Mouse (Mus musculus): Measurements from ENCODE around the gene Pdzrn3. TPM values are rescaled to one million over a fixed set of nuclear protein-coding genes. Genes with fewer than 3 reads are reported as not detected.
A peak's percentile ranks its signal among the peaks of the same experiment; 100 is the strongest.

Pdzrn3 gene
- total RNA-seq, 2 experiments from 2014 or later, result 67.5 to 81.9 TPM

- intact Hi-C loops (cut with DNase I), result no loop called here
- DNase-seq, result no peak
Measured at GRCm38 (mm10) chr6:101334495-101334894, 43.2 kb downstream of the Pdzrn3 start.

DNA sequence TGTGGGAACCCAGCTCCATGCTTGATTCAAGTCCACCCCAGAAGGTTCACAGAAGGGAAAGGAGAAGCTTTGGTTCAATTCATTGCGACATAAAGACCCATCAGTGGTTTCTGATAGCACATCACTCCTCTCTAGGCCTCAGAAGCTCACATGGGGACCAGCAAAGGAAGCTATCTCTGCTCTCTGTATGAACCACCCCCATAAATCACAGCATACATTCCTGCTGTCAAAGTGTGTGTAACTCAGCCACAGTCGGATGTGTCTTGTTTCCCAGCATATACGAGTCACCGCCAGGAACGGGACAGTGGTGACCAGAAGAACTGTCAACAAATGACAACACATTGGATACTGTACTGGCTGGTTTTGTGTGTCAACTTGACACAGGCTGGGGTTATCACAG lies 47.3 kb downstream of the Pdzrn3 start:
- DNase-seq, result no peak
- intact Hi-C loops (cut with DNase I), result no loop called here

- intact Hi-C loops (cut with DNase I), result loop anchor here (5.0 kb wide), 1 partner anchor 48 kb away; the partner anchor contains the start of gene Pdzrn3
- no peak for DNase-seq
Measured at GRCm38 (mm10) chr6:101329499-101329898, 48.2 kb downstream of the Pdzrn3 start.

DNA sequence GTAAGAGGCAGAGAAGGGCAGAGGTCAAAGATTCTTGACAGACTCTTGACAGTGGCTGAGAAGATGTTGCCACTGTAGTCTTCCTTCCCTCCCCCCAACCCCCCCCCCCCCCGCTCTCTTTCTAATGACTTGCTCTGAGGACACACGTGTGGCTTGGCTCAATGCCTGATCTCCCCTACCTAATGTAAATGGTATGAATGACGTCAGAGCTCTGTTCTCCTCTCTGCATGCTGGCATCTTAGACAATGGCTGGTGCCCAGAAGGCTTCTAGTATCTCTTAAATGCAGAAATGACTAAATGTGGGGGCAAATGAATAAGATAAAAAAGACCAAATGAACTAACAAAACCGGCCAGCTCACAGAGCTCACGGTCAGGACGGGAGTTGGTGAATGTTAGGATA lies 49.2 kb downstream of the Pdzrn3 start:
- DNase-seq, result no peak
- intact Hi-C loops (cut with DNase I), result loop anchor here (5.0 kb wide), 1 partner anchor 49 kb away; the partner anchor contains the start of gene Pdzrn3

DNA sequence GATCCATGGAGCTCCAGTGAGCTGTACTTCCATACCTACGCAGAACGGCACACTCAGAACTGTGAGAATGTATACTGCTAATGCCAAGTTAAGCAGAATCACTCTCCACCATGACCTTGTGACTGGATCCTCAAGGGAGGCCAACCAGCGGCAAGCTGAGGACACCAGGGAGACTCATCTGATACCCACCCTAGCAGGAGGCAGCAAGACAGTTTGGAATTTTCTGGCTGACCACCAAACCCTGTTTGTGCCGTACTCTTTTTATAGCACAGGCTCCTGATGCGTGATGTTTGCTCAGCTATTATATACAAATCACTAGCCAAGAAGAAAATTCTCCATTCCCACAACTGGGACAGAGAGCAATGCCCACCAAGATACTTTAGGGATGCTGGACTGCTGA lies 50.0 kb downstream of the Pdzrn3 start:
- intact Hi-C loops (cut with DNase I), result loop anchor here (5.0 kb wide), 1 partner anchor 50 kb away; the partner anchor contains the start of gene Pdzrn3
- DNase-seq, result peak in 1 of 2 experiments; percentile 25

- intact Hi-C loops (cut with DNase I), result loop anchor here (5.0 kb wide), 1 partner anchor 50 kb away; the partner anchor contains the start of gene Pdzrn3
- no peak for DNase-seq
Measured at GRCm38 (mm10) chr6:101327196-101327595, 50.5 kb downstream of the Pdzrn3 start.

- DNase-seq, result no peak
- intact Hi-C loops (cut with DNase I), result loop anchor here (5.0 kb wide), 1 partner anchor 51 kb away; the partner anchor contains the start of gene Pdzrn3
Measured at GRCm38 (mm10) chr6:101325842-101326639, 51.7 kb downstream of the Pdzrn3 start.

DNA sequence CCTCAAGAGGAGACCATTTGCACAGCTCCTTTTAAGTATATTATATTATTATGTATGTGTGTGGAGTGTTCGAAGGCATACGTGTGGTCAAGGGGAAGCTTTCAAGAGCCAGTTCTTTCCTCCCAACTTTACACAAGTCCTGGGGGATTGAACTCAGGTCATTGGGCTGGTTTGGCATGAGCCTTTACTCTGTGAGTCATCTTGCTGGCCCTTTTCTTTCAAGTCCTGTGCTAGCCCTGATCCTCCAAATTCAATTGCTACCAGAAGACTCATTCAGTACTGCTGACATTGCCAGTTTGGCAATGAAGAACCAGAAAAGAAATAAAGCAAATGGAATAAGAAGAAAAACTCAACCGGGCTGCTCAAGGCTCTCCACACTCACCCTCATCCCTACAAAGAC lies 55.1 kb downstream of the Pdzrn3 start:
- intact Hi-C loops (cut with DNase I), result no loop called here
- DNase-seq, result no peak

- intact Hi-C loops (cut with DNase I), result no loop called here
- no peak for DNase-seq
Measured at GRCm38 (mm10) chr6:101320386-101320785, 57.3 kb downstream of the Pdzrn3 start.

GRCm38 (mm10) chr6:101319374-101319967 lies 58.2 kb downstream of the Pdzrn3 start:
- intact Hi-C loops (cut with DNase I), result loop anchor here (5.0 kb wide), 1 partner anchor 42 kb away; no protein-coding TSS in a partner anchor

GRCm38 (mm10) chr6:101318530-101318929 lies 59.2 kb downstream of the Pdzrn3 start:
- intact Hi-C loops (cut with DNase I), result loop anchor here (5.0 kb wide), 1 partner anchor 41 kb away; no protein-coding TSS in a partner anchor

More at GRCm38 (mm10) chr6:101319374-101319967, 58.2 kb downstream of the Pdzrn3 start:
- DNase-seq, result no peak

DNA sequence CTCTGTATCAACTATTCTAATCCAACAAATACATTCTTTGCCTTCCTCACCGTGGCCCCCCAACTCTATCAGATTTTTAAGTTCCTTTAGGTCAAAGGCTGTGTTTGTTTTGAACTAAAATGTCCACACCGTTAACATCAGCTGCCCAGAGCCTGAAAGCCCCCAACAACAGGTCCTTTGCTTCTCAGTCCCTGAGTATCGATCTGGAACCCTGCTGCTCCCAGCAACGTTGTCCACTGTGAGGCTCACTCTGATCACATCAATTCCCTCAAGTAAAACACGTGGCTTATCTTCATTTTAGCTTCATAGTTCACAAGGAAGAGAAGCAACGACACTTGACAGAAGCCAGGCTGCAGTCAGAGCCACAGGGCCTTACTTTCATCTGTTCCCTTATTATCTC lies 66.3 kb downstream of the Pdzrn3 start:
- intact Hi-C loops (cut with DNase I), result no loop called here
- no peak for DNase-seq

More at GRCm38 (mm10) chr6:101318530-101318929, 59.2 kb downstream of the Pdzrn3 start:
- no peak for DNase-seq

- DNase-seq, result no peak
- intact Hi-C loops (cut with DNase I), result no loop called here
Measured at GRCm38 (mm10) chr6:101310491-101310890, 67.2 kb downstream of the Pdzrn3 start.

DNA sequence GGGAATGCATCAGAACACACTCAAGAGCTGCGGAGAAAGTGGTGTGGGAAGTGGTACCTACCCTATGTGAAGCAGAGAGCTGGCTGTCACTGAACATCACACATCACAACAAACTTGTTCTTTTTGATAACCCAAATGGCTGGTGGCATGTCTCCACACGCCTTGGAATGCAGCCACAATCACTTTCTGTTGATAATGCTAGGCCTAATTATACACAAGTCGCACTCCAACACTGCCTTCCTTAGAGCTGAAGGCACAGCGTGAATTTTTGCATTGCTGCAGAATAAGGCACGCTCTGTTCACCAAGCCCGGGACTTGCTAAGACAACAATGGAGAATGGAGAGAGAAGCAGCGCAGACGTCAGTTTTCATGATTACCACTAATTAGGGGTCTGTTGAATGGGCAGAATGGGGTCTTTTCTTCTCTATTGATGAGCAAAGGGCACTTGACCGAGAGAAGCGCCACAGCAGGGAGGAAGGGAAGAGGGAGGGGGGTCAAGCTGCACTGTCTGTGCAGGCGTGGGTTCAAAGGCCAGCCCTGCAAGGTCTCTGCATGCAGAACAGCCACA lies 69.6 kb downstream of the Pdzrn3 start:
- intact Hi-C loops (cut with DNase I), result no loop called here
- no peak for DNase-seq

GRCm38 (mm10) chr6:101306834-101307233 lies 70.9 kb downstream of the Pdzrn3 start:
- no peak for DNase-seq
- intact Hi-C loops (cut with DNase I), result no loop called here

DNA sequence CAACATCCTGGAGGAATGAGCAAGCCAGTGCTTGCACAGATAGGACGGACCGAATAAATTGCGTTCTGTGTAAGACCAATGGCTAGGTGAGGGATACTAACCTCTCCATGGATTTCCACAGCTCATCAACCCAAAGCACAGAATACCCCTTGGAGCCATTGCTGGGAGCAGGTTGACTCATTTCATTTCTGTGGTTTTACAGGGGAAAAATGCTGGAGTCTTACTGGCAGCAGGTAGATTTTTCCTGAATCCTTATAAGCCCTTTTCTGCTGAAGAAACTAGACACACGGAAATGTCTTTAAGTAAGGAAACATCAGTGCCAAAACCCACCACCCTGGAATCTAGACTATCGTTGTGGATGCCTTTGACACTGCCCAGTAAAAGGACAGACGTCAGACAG lies 72.2 kb downstream of the Pdzrn3 start:
- intact Hi-C loops (cut with DNase I), result no loop called here
- no peak for DNase-seq

DNA sequence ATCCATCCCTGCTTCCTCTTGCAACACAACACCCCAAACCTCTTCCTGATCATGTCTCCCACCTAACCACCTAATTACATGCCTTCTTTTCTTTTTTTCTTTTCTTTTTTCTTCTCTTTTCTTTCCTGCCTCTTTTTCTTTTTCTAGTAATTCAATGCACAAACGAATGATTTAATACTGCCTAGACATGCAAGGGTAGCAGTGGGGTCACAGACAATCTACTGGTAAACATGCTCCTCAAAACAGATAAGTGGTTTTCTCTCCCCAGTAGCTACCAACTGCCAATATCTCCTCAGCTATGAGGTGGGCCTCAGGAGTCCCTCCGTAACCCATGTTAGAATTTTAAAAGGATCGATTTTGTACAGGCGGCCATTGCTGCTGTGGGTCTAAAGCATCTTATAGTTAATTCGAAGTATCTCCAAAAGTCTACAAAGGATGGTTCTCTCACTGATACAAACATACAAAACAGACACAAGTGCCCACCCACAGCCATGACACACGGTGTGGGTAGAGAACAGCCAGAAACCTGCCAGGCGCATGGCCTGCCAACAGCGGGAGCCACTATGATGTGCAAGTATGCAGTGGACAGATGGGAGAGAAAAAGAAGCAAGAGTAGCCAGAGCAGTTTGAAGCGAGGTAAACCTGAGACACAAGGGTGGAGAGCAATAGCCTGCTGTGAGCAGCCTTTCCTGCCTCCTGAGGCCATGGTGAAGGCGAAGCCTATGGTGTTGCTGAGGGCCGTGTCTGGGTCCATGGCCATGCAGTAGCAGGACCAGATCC lies 73.5 kb downstream of the Pdzrn3 start:
- DNase-seq, result no peak
- intact Hi-C loops (cut with DNase I), result no loop called here

DNA sequence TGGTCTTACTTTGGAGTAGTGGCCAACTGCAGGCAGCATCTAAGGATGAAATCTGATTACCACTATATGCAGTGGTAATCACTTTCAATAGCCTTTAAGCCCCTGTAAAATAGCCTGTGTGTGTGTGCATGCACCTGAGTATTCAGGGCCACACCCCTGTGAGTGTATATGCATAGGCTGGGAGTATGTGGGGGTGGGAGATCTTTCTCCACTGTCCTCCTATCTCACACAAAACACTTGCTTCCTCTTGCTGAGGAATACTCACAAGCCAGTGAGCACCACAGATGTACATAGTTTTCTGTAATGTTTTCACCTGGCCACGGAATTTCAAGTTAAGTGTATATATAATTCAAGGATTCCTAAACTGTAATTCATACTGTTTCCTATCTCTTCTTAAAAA lies 74.2 kb downstream of the Pdzrn3 start:
- intact Hi-C loops (cut with DNase I), result no loop called here
- no peak for DNase-seq

- DNase-seq, result no peak
- intact Hi-C loops (cut with DNase I), result no loop called here
Measured at GRCm38 (mm10) chr6:101301154-101301553, 76.5 kb downstream of the Pdzrn3 start.

DNA sequence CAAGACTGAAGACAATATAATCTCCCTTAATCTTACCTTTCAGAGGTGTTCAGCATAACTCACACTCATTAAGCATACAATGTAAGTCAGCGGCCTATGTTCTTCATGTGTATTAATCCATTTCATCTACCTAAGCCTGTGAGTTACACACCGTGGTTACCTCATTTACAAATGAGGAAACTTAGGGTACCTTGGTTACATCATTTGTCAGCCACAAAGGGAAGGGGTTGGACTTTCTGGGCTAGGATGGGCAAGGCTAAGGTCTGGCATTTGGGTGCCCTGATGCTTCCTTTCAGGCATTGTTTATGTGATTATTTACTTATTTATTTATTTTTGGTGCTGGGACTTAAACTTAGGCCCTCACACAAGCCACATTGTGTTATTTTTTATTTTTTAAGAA lies 78.3 kb downstream of the Pdzrn3 start:
- intact Hi-C loops (cut with DNase I), result no loop called here
- DNase-seq, result no peak

Measured in gastrocnemius, postnatal 36 days (tissue).